Mouse (Mus musculus): ENCODE results near the gene Kifc1.
"Not testable (repeated sequence)": the region's sequence is repeated elsewhere in the genome, so short reads cannot be mapped to it uniquely, and the experiment has no call there.

The Kifc1 gene

GRCm38 (mm10) chr17:33919351-33920281 lies 29.2 kb upstream of the Kifc1 start:
- DNase-seq (ENCODE audit: inconsistent age in 2 of 2, low spot score in 1 of 2), result peak; percentile 93 to 96

GRCm38 (mm10) chr17:33918293-33919203 lies 28.1 kb upstream of the Kifc1 start:
- DNase-seq (ENCODE audit: inconsistent age in 2 of 2, low spot score in 1 of 2), result peak; percentile 58 to 68

- DNase-seq (ENCODE audit: inconsistent age in 2 of 2, low spot score in 1 of 2), result peak; percentile 53 to 60
Measured at GRCm38 (mm10) chr17:33917656-33918292, 27.3 kb upstream of the Kifc1 start.

GRCm38 (mm10) chr17:33916847-33917655 lies 26.6 kb upstream of the Kifc1 start:
- DNase-seq (ENCODE audit: inconsistent age in 2 of 2, low spot score in 1 of 2), result peak; percentile 59 to 67

- DNase-seq (ENCODE audit: inconsistent age in 2 of 2, low spot score in 1 of 2), result peak in 1 of 2 experiments; percentile 85
Measured at GRCm38 (mm10) chr17:33916294-33916693, 25.8 kb upstream of the Kifc1 start.

- peak; percentile 97 to 99 for DNase-seq (ENCODE audit: inconsistent age in 2 of 2, low spot score in 1 of 2)
Measured at GRCm38 (mm10) chr17:33915671-33916250, 25.3 kb upstream of the Kifc1 start, which contains the start of the genes Tapbp and Zbtb22. TSS of gene Tapbp (plus strand) at chr17:33915899. TSS of gene Zbtb22 (plus strand) at chr17:33915904.

GRCm38 (mm10) chr17:33914969-33915391 lies 24.5 kb upstream of the Kifc1 start:
- peak in 1 of 2 experiments; percentile 54 for DNase-seq (ENCODE audit: inconsistent age in 2 of 2, low spot score in 1 of 2)

- DNase-seq (ENCODE audit: inconsistent age in 2 of 2, low spot score in 1 of 2), result peak in 1 of 2 experiments; percentile 39
Measured at GRCm38 (mm10) chr17:33913905-33914304, 23.4 kb upstream of the Kifc1 start.

- peak in 1 of 2 experiments; percentile 34 for DNase-seq (ENCODE audit: inconsistent age in 2 of 2, low spot score in 1 of 2)
Measured at GRCm38 (mm10) chr17:33913264-33913663, 22.8 kb upstream of the Kifc1 start.

- DNase-seq (ENCODE audit: inconsistent age in 2 of 2, low spot score in 1 of 2), result peak in 1 of 2 experiments; percentile 58
Measured at GRCm38 (mm10) chr17:33911813-33912414, 21.5 kb upstream of the Kifc1 start.

- DNase-seq (ENCODE audit: inconsistent age in 2 of 2, low spot score in 1 of 2), result no peak
Measured at GRCm38 (mm10) chr17:33911052-33911812, 20.8 kb upstream of the Kifc1 start.

GRCm38 (mm10) chr17:33910346-33911051 lies 20.0 kb upstream of the Kifc1 start:
- no peak for DNase-seq (ENCODE audit: inconsistent age in 2 of 2, low spot score in 1 of 2)

- peak; percentile 77 to 91 for DNase-seq (ENCODE audit: inconsistent age in 2 of 2, low spot score in 1 of 2)
Measured at GRCm38 (mm10) chr17:33909869-33910250, 19.4 kb upstream of the Kifc1 start.

GRCm38 (mm10) chr17:33909077-33909868 lies 18.8 kb upstream of the Kifc1 start, which contains the start of gene Daxx:
TSS of gene Daxx (plus strand) at chr17:33909414.
- DNase-seq (ENCODE audit: inconsistent age in 2 of 2, low spot score in 1 of 2), result peak; percentile 99

- DNase-seq (ENCODE audit: inconsistent age in 2 of 2, low spot score in 1 of 2), result peak; percentile 68 to 86
Measured at GRCm38 (mm10) chr17:33908331-33909076, 18.0 kb upstream of the Kifc1 start.

- DNase-seq (ENCODE audit: inconsistent age in 2 of 2, low spot score in 1 of 2), result not testable (repeated sequence)
Measured at GRCm38 (mm10) chr17:33904835-33905234, 14.4 kb upstream of the Kifc1 start, which contains the start of gene Platr17. TSS of gene Platr17 (plus strand) at chr17:33905135.

Data from adrenal gland, adult (tissue).